Mouse (Mus musculus): ENCODE data around the gene Hoga1.

DNA sequence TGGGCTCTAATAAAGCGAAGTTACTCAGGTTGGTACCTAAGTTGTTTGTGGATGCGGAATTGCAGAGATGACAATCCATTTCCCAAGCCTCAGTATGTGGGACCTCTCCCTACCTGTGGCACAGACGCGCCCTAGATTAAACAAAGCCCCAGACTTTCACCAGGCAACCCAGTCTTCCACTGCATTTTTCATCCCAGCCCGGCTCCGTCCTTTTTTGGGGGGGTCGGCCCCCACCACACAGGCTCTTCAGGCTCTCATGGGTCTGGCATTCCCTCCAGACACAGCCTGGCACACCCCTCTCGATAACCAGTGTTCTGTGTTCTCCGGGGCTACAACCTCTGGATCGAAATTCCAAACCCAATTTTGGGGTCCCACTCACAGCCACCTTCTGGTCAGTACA lies 40.3 kb downstream of the Hoga1 start:
- TF ChIP-seq CTCF (IDR thresholded peaks at IDR 0.05; ENCODE audit: control insufficient read depth, insufficient read depth, insufficient replicate concordance, low read depth, low read length) = no peak
- TF ChIP-seq POLR2A (IDR thresholded peaks at IDR 0.05; ENCODE audit: control insufficient read depth, low read depth, low read length) = no peak

Measured in testis, adult 2 months (tissue).